In the genomic region with DNA sequence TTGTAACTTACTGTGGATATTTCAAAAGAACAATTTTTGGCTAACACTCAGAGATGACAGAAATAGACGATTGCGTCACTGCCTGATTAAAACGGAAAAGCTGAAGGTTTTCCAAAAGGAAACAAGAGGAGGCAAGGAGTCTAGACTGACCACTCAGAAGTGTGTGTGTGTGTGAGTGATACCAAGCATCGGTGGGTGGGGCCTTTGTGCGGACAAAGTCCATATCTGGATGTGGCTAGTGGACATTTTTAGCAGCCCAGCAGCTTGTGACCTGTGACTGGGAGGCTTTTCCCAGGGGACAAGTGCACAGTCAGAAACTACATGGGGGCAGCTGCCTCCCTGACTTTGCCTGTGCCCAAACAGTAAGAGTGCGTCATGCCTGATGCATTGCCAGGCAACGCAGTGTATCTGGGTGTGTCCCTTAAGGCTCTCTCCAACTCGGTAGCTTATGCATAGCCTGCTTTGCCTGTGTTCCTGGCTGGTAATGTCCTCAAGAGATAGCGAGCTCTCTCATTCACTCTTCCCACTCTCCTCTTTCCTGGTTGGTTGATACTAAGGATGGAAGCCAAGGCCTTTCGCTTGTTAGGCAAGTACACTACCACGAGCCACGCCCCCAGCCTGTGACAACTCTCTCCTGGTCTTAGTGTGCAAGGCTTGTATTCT, we compare ENCODE assay signal across 8 mouse cellular contexts. TPM values are rescaled to one million over a fixed set of nuclear protein-coding genes. Genes with fewer than 3 reads are reported as not detected.
DNase-seq lines count a peak whose midpoint lies in the region; ATAC-seq and TF ChIP-seq lines count a peak whose summit lies in the region.

No protein-coding gene starts in this region.

- peaks cover 13% of the 10 kb centered on the region for H3K4me1 ChIP-seq in cerebellum, adult 2 months (ENCODE audit: control insufficient read depth, insufficient read depth, low read length)
- H3K4me1 ChIP-seq in kidney, embryonic 16.5 days (ENCODE audit: insufficient read depth, low read length) = peaks cover 26% of the 10 kb centered on the region
- H3K4me1 ChIP-seq in lung, embryonic 16.5 days (replicated peaks; ENCODE audit: control insufficient read depth, insufficient read depth, low read length) = peaks cover 34% of the 10 kb centered on the region

- ATAC-seq in kidney, embryonic 16.5 days (ENCODE audit: low FRiP score, low TSS enrichment) = peak; percentile 74
- peak; percentile 83 for ATAC-seq in lung, embryonic 16.5 days (ENCODE audit: low read depth)
- ATAC-seq in inflammation-experienced regulatory T-cells, adult 6 months = no peak

- DNase-seq in urinary bladder, postnatal 14 days (ENCODE audit: low spot score) = peak; percentile 79
- DNase-seq in urinary bladder, adult 2 months (ENCODE audit: low spot score) = no peak
- peak; percentile 81 to 85 for DNase-seq in cerebellum, adult 2 months
- DNase-seq in heart, adult 11 months = peak; percentile 100
- DNase-seq in spleen, postnatal 4 days (ENCODE audit: low spot score in 2 of 2) = peak; percentile 56 to 75

- no peaks in the 10 kb centered on the region for H3K27me3 ChIP-seq in cerebellum, adult 2 months (ENCODE audit: control insufficient read depth, insufficient read depth, low read length)
- no peaks in the 10 kb centered on the region for H3K27me3 ChIP-seq in kidney, embryonic 16.5 days (ENCODE audit: insufficient read depth, low read length)
- H3K27me3 ChIP-seq in lung, embryonic 16.5 days (ENCODE audit: control insufficient read depth, insufficient read depth, low read depth, low read length) = no peaks in the 10 kb centered on the region

- no peak for TF ChIP-seq CTCF in cerebellum, adult 2 months (IDR thresholded peaks at IDR 0.05; ENCODE audit: borderline replicate concordance, insufficient read depth, low read depth, low read length)

- no peak overlapping the region for H3K4me3 ChIP-seq in cerebellum, adult 2 months (replicated peaks; ENCODE audit: insufficient read depth, low read depth, low read length)
- H3K4me3 ChIP-seq in kidney, embryonic 16.5 days (ENCODE audit: low read length) = no peak overlapping the region
- H3K4me3 ChIP-seq in lung, embryonic 16.5 days (ENCODE audit: low read length) = no peak overlapping the region

- TF ChIP-seq POLR2A in cerebellum, adult 2 months (IDR thresholded peaks at IDR 0.05; ENCODE audit: borderline replicate concordance, insufficient read depth, low read length) = no peak

- H3K9me3 ChIP-seq in kidney, embryonic 16.5 days (ENCODE audit: low read length) = no peaks in the 10 kb centered on the region
- no peaks in the 10 kb centered on the region for H3K9me3 ChIP-seq in lung, embryonic 16.5 days (ENCODE audit: control insufficient read depth, low read length)

- no peak overlapping the region for H3K4me2 ChIP-seq in kidney, embryonic 16.5 days (replicated peaks; ENCODE audit: low read depth, low read length)
- peak overlapping the region; percentile 33; the same call in 1 of the 2 replicates for H3K4me2 ChIP-seq in lung, embryonic 16.5 days (ENCODE audit: low read depth, low read length)

- WGBS in cerebellum, adult 2 months = 13% methylated on average over 12 of the region's 12 CpGs
- 59% methylated on average over 12 of the region's 12 CpGs for WGBS in kidney, embryonic 16.5 days
- whole genome bisulfite sequencing in lung, embryonic 16.5 days = 36% methylated on average over 12 of the region's 12 CpGs

- H3K9ac ChIP-seq in kidney, embryonic 16.5 days (replicated peaks; ENCODE audit: low read length) = peak overlapping the region; percentile 24; the same call in 1 of the 2 replicates
- H3K9ac ChIP-seq in lung, embryonic 16.5 days (ENCODE audit: low read length) = peak overlapping the region; percentile 42

- H3K27ac ChIP-seq in cerebellum, adult 2 months (ENCODE audit: insufficient read depth, low read length) = peak overlapping the region; percentile 86
- H3K27ac ChIP-seq in kidney, embryonic 16.5 days (ENCODE audit: low read length) = peak overlapping the region; percentile 94
- H3K27ac ChIP-seq in lung, embryonic 16.5 days (ENCODE audit: low read length) = peak overlapping the region; percentile 98

- H3K36me3 ChIP-seq in kidney, embryonic 16.5 days (ENCODE audit: insufficient read depth, low read length) = no peaks in the 10 kb centered on the region
- no peaks in the 10 kb centered on the region for H3K36me3 ChIP-seq in lung, embryonic 16.5 days (ENCODE audit: control insufficient read depth, insufficient read depth, low read length)

RNA-seq across cellular contexts. Expression of a gene that starts 44.5 kb away (rescaled TPM):
- not detected in 2 replicates for polyA plus RNA-seq in urinary bladder, adult 2 months (2012; rRNA removed)
- not detected in 2 replicates for polyA plus RNA-seq in cerebellum, adult 2 months (2012; rRNA removed)
- not detected in 2 replicates for polyA plus RNA-seq in kidney, embryonic 16.5 days (2015; fragmentation: Nextera tagmentation; extraction: Ambion mirVana)
- not detected in 2 replicates for polyA plus RNA-seq in lung, embryonic 16.5 days (2015; fragmentation: Nextera tagmentation; extraction: Ambion mirVana)
- not detected for polyA plus RNA-seq in inflammation-experienced regulatory T-cells, adult 6 months (2017; shearing (Covaris generic))

RNA-seq across cellular contexts. Expression of a gene that starts 44.6 kb away (rescaled TPM):
- 0.21 and 0.43 TPM in 2 replicates for polyA plus RNA-seq in urinary bladder, adult 2 months (2012; rRNA removed)
- polyA plus RNA-seq in cerebellum, adult 2 months (2012; rRNA removed) = 1.6 and 1.8 TPM in 2 replicates
- 0.12 TPM in 1 of 2 replicates, not detected in the other for polyA plus RNA-seq in kidney, embryonic 16.5 days (2015; fragmentation: Nextera tagmentation; extraction: Ambion mirVana)
- polyA plus RNA-seq in lung, embryonic 16.5 days (2015; fragmentation: Nextera tagmentation; extraction: Ambion mirVana) = 0.49 and 0.63 TPM in 2 replicates
- 1 to 10 TPM in 2 of 3 experiments, under 1 TPM in 1; 0.77 to 2.1 (median 1.5) TPM for polyA plus RNA-seq in inflammation-experienced regulatory T-cells, adult 6 months (2017; shearing (Covaris generic))

RNA-seq across cellular contexts. Expression of a gene that starts 55.9 kb away (rescaled TPM):
- 836 and 1,054 TPM in 2 replicates for polyA plus RNA-seq in urinary bladder, adult 2 months (2012; rRNA removed)
- 610 and 672 TPM in 2 replicates for polyA plus RNA-seq in cerebellum, adult 2 months (2012; rRNA removed)
- polyA plus RNA-seq in kidney, embryonic 16.5 days (2015; fragmentation: Nextera tagmentation; extraction: Ambion mirVana) = 2,279 and 2,662 TPM in 2 replicates
- 2,358 and 2,609 TPM in 2 replicates for polyA plus RNA-seq in lung, embryonic 16.5 days (2015; fragmentation: Nextera tagmentation; extraction: Ambion mirVana)
- polyA plus RNA-seq in inflammation-experienced regulatory T-cells, adult 6 months (2017; shearing (Covaris generic)) = 1,000 to 10,000 TPM; 2,583 to 3,807 (median 2,925) TPM
